Mouse (Mus musculus) induced T-regulatory cell, adult 2 months (primary cell): ENCODE data around the gene Apobec4.
"Not testable (repeated sequence)": the region's sequence is repeated elsewhere in the genome, so short reads cannot be mapped to it uniquely, and the experiment has no call there.

ENCODE experiments used
- DNase-seq: peaks from one replicate; pipeline ENCODE4 v3.0.0-alpha.2; 2012; ENCODE audit warnings: low read depth

The Apobec4 gene

DNA sequence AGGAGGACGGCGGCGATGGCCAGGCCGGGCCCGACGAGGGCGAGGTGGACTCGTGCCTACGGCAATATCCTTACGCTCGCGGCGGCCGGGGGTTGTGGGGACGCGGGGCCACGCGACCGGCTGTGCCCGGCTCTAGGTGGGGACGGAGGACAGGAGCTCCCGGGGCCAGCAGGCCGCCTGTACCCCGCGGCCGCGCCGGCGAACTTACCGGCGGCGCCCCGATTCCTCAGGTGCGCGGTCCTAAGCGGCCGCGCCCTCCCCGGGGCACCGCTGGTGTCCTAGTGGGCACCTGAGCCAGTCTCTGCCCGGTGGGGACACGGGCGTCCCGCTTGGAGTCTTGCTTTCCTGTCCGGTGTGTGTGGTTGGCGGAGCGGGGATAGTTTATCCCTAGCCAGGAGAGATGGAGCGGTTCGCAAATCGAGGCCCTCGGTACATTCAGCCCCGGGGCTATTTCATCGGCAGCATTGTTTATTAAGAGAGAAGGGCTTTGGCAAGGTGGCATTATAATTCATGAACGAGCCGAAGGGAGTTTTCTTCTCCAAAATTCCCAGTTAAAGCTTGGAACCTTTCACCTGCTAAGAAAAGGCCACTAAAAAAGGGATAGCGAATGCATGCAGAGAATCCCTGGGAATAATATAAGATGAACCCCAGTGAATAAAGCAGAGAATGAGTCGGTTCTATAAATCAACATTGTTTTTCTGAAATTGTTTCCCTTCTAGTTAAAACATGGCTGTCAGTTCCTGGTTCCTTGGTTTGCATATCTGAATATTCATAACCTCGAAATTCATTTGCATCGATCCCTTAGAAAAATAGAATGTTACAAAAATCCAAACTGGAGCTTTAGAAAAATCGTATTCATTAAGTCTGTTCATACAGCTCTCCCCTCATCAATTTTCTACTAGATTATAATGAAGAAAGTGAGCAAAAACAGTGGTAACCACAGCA, 16.7 kb downstream of the Apobec4 start:
- DNase-seq: peak; percentile 75

DNA sequence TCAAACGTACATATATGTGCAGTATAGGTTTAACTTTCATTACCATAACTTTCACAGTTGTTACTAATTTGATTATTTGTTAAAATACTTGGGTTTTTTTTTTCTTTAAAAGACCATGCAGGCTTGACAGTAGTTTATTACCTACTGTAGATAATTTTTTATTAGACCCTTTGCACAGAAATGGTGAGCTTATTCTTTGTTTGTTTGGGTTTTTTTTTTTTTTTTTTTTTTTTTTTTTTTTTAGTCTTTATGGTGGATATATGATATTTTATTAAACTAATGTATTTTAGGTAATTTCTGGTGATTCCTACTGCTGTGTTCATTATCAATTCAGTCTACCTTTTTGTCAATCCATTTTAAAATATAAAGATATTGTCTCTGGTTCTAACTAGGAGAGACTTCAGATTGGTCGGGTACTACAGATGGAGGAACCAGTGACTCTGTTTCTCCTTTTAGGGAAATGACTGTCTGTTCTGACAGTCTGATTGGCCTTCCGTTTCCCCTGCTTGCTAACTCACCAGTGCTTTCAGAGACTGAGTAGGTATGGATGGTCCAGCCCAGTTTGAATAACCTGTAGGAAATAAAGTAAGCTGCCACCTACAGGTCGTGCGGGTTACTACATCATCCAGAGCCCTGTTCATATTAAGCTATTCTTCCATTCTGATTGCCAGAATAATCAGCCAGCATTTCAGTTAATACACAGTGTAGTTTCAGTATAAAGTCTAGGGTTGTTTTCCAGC, 17.6 kb downstream of the Apobec4 start:
- DNase-seq: peak; percentile 94

DNA sequence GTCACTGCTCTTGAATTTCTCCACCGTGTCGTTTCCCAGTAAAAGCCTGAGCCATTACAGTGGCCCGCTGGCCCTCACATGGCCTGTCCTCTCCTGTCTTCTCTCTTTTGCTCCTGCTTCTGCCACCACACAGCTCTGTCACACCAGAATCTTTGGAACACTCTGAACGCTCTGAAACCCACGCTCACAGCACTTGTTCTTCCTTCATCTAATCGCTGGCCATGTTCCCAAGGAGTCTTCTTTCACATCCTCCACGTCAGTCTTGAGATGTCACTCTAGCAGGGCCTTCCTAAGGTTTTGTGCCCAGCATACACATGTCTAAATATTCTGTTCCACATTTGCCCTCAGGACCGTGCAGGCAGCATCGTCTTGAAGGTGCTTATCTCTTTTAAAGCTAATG, 20.7 kb downstream of the Apobec4 start:
- DNase-seq: no peak

DNA sequence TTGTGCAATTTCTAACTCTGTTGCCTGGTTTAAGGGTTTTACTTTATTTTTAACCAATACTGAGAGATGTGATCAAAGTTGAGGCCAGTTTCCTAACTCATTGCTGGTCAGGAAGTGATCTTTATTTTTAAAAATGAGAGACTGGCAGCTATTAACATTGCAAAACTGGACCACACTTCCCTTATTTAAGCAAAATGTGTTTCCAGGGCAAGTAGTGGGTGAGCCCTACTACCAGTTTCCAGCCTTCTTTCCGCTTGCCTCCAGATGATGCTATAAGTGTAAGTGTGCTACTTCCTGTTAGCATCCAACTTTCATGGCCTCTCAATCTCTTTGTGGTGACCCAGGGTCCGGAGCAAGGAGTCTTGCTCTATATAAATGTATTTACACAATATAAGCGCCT, 24.2 kb downstream of the Apobec4 start:
- DNase-seq: not testable (repeated sequence)

DNA sequence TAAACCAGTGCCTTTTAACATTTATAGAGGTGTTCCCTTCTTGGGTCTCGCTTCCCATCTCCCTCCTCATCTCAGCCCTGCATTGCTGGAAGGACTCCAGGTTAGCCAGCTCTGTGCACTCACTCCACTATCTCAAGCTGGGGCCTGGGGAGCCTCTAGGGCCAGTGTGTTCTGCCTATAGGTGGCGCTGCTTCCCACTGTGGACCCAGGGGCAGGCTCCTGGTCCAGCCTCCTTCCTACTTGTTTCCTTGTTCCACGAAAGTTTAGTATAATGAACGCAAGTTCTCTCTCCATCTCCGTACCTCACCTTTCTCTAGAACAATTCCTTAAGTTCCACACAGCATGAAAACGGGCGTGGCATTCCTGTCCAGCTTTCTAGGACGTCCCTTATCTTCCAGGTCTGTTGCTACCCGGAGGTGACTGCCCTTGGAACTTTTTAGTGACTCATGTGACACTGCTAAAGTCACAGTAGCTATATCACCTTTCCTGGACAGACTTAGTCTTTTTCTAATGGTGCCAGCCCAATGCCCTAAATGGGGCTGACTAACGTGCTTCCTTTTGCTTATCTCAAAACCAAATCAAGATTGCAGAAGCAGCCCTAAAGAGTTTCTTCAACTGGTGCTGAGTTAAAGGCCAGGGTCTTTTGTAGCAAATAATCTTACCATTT, 28.9 kb downstream of the Apobec4 start:
- DNase-seq: peak; percentile 72

DNA sequence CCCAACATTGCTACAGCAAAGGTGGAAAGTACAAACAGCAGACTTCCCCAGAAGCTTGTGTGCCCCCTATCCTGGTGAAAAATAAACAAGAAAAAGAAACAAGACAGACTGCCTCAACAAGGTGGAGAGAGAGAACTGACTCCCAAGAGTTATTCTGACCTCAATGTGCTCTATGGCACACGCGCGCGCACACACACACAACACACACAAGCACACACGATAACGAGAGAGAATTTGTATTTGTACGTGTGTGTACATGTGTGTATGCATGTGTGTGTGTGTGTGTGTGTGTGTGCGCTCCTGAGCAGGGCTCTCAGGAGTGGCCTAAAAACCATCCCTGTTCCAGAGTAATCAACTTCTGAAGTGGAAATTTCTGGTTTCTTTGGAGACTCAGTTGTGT, 34.3 kb downstream of the Apobec4 start:
- no peak for DNase-seq

DNA sequence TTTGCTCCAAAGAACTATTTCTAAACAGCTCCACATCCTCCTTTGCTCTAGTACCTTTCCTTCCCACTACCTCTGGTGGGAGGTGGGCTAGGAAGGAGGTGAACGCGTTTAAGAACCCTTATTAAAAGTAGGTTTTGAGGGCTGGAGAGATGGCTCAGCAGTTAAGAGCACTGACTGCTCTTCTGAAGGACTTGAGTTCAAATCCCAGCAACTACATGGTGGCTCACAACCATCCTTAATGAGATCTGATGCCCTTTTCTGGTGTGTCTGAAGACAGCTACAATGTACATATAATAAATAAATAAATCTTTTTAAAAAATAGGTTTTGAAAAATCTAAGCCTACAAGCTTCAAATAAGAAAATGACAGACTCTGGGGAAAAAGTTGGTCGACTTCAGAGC, 35.1 kb downstream of the Apobec4 start:
- DNase-seq: not testable (repeated sequence)

DNA sequence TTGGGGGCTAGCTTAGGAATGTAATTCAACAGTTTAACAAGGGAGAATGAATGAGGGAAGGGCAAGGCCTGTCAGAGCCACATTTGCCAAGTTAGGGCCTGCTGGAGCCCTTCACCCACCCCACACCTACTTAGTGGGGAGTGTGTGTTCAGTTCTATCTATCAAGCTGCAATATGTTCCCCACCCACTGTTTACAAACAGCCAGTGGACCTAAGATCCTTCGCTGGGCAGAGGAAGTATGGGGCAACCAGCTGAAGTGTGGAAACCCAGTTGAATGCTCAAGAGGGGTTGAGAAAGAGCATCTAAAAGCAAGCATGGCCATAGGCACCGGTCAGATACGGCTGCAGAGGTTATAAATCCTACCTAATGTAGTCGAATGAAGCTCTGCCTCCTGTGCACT, 36.6 kb downstream of the Apobec4 start:
- DNase-seq: no peak

DNA sequence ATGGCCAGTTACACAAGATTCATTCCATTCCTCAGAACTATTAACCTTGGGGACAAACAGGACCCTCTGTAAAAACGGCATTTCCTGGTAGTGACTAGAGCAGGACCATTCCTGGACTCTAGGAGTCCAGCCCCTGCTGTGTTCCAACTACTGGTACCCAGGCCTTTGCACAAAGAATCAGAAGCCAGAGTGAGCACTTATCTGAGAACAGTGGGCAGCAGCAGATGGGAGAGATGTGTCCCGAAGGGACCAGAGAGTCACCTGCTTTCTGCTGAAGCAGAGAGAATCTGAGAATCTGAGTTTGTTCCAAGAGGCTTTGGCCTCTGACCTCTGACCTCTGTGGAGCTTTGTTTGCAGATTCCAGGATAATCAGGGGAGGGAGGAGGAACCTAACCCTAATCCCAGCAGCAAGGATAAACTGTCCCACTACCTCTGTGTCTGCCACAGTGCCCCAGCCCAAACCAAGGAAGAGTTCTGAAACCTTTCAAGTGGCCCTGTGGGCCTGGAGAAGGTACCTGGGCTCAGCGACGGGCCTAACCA, 37.8 kb downstream of the Apobec4 start:
- DNase-seq: no peak

DNA sequence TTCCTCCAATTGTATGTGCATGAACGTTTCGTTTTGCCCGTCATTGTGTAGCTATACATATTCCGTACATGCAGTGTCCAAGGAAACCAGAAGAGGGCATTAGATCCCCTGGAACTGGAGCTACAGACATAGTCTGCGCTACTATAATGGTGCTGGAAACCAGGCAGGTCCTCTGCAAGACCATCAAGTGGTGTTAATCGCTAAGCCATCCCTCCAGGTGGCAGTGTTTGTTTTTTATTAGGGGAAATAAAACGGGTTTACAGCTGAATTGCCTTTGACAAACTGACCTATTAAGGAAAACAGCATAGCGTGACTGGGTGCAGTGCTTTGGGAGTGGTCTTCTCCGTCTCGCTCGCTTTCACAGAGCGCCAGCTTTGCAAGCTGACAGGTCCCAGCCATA, 39.9 kb downstream of the Apobec4 start:
- DNase-seq: peak; percentile 48

DNA sequence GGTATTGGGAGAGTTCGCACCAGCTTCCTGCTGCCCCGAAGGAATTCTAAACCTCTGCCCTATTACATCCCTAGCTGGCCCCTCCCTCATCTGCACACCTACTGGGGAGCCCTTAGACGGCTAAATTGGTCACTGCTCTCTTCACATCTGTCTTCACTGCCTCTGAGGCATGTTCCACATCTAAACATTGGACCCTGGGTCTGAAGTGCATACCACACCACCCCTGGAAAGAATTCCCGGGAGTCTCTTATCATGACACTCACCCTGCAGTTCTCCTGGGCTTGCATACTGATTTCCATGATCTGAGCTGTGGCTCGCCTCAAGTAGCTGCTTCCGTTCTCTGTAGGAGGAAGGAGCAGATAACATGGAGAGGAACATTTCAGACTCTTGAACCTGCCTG, 40.5 kb downstream of the Apobec4 start:
- DNase-seq: no peak

DNA sequence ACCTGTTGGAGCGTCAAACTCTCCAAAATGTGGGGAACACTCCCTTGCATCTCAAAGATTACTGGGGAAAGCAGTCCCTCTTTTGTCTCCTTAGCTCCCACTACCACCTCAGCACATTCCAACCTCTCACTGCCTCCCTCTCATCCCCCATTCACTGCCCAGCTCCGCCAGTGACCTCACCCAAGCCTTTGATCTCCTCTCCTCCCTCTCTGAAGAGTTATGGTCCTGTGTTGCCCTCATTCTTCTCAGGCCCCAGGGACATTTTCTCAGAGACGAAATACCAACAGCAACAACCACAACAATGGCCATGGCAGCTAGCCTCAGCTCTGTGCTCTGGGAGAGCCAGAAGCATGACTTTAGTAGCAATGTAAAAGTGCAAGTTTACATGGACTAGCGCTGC, 40.9 kb downstream of the Apobec4 start:
- no peak for DNase-seq

DNA sequence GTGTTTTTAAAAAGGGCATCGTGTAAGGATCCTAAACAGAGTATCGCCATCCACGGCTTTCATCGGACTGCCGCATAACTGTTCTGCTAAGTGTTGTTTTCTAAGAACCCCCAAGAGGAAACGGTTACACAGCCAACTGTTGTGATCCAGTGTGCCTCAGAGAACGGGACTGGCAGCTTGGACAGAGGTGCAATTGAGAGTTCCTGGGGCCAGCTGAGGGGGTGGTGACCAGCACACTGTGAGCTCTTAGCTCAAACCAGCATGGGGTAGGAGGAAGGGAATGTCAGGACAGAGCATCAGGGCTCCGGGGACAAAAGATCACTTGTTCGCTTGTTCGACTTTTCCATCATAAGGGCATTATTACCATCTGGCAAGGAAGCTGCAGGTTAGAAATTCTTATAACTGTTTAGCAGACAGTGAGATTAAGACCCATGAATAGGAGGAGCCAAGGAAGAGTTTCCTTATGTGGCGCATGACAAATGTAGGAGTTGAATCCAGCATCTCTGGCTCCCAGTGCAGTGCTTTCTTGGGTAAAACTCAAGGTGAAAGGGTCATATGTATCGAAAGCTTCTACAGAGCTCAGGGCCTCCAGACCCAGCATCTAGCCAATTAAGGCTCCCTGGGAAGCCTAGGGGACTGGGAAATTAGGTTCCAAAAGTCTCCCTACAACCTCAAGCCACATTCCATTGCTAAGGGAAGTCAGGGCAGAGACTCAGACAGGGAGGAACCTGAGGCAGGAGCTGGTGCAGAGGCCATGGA, 42.6 kb downstream of the Apobec4 start:
- no peak for DNase-seq

DNA sequence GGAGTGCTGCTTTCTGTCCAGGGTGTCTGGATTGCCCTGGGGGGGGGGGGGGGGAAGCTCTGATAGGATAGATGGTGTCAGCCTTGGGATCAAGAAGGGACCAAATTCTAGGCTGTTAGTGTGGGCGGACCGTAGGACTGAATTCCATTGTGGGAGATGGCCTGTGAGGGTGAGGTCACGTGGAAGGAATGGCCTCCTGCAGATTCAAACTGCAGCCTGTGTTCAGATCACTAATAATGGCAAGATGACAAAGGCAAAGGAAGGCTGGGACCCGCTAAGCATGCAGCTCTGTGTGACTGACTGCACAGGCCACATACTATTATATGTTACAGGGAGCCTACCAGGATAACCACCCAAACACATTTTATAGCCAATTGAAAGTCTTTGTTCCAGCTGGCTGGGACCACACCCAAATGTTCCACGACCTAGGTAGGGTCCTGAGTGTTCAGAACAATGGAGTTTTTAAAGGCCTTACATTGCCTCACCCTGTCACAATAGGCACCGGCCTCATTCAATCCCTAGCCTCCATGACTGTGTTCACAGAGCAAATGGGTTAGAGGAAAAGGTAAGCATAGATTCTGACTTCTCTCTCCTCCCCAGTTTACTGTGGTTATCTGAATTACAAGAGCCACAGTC, 43.3 kb downstream of the Apobec4 start:
- DNase-seq: no peak

DNA sequence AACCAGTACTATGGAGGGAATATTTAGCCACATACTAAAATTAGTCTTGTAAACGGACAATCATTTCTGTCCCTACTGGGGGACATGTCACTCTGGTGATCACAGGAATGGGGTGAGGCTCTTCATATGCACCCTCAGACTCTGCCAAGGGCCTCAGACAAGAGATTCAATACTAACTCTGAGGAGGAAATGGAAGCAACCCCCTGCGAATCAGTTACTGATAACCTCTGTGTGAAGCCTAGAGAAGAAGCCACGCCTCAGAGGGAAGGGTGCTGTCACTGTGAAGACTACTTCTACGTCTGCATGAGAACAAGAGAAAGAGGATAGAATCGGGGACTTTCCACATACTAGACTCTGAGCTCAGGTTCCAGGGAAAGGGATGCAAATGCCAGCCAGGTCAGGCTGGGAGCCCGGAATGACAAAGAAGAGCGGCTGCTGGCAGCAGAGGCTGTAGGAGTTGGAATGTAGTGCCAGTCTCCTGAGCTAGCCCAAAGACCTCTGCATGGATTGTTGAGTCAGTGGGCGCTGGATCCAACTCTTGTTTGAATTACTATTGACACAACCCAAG, 45.4 kb downstream of the Apobec4 start:
- DNase-seq: no peak

DNA sequence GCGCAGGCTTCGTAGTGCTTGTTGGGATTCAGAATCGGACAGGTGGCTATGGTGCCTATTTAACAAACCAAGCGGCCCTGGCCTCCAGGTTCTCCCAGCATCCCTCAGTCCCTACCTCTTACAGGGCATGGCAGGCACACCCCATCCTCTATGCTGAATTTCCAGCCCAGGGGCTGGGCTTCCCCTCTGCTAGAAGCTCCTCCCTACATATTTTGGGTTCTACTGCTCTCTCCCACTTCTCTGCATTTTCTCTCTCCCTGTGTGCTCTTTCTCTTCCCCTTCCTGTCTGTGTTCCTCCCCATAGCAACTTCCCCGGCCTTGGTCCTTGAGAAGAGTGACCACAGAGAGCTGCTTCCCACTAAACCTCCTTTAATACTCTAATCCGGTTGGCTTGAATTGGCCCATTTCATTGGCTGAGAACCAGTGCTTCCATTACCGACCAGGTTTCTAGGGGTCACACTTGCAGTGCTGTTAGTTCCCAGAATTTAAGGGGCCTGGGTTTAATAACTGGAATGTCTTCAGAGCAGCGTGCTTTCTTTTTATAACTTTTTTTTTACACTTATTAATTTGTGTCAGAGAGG, 46.4 kb downstream of the Apobec4 start:
- DNase-seq: no peak

DNA sequence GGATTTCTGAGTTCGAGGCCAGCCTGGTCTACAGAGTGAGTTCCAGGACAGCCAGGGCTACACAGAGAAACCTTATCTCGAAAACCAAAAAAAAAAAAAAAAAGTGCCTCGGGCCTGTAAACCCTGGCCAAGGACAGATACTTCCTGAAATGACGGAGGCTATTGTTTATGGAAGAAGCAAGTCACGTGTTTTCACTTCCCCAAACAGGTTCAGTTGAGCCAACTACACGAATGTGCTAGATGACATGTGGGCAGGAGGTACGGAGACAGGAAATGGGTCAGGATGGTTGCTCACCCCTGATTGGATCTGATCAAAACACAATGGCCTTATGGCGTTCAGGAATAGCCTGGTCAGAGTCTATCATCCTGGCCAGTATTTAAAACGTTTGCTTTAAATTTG, 47.8 kb downstream of the Apobec4 start:
- DNase-seq: no peak

DNA sequence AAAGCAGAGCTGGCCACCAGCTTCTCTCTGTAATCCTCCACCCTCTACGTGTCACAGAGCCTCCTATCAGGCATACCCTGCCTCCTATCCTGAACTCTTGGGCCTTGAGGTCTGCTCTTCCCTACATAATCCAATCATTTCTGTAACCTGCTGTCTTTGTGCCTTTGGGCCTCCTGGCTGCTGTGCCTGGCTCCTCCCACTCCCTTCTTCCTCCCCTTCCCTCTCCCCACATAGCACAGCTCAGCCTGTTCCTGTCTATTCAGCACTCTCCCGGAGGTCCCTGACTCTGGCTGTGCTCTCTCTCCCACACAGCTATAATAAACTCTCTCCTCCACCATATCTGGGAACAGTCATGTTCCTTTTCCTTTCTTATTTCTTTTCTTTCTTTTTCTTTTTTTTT, 49.5 kb downstream of the Apobec4 start, which contains the start of gene Ncf2:
Gene Ncf2 (plus strand): TSS at position 298 of the 400 bp plus-strand sequence.
- no peak for DNase-seq

DNA sequence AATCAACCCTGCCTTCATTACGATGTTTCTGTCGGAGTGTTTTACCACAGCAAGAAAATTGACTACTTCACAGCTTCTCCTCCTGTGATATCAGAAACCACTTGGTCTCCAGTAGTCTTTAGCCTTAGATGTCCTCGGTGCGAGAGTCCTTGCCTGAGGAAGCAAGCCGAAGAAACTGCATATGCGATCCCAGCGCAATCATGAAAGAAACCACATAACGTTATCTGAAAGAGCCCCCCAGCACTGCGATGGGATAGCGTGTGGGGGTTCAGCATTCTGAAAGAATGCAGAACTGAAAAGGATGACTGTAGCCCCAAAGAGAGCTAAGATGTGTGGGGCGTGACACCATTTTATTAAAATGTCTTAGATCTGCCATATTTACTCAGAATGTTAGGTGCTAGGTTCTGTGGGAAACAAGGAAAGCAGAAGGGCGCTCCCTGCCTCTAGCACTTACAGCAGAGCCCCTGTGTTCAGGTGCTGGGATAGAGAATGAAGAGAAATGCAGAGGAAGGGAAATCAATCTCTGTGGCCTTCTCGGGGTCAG, 50.4 kb downstream of the Apobec4 start:
- DNase-seq: no peak

DNA sequence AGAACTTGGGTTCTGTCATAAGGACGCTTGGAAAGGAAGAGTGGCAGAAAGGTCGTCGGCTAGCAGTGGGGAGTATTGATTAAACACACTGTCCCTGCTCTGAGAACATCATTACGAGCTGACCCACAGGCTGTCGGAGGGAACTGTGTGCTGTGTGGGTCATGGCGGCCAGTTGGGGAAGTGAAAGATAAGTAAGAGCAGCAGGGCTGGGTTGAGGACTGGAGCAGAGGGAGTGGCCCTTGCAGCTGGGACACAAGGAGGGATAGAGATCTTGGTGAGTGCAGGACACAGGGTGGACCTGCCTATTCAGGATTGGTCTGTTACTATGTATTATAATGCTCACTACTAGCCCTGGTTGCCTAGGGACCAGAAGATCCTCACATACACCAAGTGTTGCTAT, 54.6 kb downstream of the Apobec4 start:
- no peak for DNase-seq
